Mouse (Mus musculus): ENCODE data around the gene Ephb4.

The Ephb4 gene

DNA sequence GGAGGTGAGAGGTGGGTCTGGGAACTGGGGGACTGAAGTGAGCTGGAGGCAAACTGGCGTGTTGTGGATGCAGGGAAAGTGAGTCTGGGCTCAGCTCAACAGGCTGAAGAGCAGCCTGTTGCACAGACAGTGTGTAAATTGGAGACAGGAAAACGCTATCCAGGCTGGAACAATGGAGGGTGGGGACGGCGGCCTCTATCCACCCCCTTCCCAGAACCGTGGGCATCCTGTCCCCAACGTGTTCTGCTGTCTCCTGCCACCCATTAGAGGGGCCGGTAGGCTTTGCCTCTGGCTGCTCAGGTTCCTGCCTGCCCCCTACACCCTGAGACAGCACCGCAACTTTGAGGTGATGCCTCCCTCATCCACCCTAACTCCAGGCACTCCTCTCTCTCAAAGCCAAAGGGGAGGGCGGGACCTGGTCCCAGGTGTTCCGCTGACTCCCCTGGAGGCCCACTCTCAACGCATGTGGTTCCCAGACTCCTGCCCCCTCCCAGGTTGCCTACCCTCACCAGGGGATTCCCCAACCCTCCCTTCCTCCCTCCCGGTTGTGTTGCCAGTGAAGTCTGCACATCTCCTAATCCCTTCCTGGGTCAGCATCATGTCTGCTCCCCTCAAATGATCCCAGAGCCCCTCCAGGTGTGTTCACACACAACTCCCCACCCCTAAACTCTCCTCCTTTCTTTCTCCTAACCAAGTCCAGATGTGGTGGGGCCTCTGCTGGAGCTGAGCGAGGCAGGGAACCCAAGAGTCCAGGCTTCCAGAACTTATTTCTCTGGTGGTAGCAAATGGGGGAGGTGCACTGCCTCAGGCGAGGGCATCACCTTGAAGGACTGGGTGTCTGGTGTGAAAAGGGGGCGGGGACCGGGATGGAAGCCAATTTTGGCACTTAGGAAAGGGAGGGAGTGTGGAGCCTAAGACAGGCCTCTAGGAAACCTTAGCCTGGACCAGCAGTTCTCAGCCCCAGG lies 2.4 kb downstream of the Ephb4 start:
- in situ Hi-C loops (cut with MboI, MseI): loop anchor here (5.0 kb wide), 1 partner anchor 35 kb away; no protein-coding TSS in a partner anchor

DNA sequence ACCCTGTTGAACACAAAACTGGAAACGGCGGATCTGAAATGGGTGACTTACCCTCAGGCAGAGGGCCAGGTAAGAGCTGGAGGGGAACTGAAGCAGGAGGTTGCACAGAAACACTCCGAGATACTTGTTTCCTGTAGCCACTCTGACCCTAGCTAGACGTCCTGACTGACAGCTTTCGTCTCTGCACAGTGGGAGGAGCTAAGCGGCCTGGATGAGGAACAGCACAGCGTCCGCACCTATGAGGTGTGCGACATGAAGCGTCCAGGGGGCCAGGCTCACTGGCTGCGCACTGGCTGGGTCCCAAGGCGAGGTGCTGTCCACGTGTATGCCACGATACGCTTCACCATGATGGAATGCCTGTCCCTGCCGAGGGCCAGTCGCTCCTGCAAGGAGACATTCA lies 4.2 kb downstream of the Ephb4 start:
- in situ Hi-C loops (cut with MboI, MseI): loop anchor here (5.0 kb wide), 1 partner anchor 33 kb away; no protein-coding TSS in a partner anchor

GRCm38 (mm10) chr5:137358382-137358781 lies 8.5 kb downstream of the Ephb4 start:
- in situ Hi-C loops (cut with MboI, MseI): no loop called here

GRCm38 (mm10) chr5:137369665-137370064 lies 19.8 kb downstream of the Ephb4 start:
- in situ Hi-C loops (cut with MboI, MseI): no loop called here

DNA sequence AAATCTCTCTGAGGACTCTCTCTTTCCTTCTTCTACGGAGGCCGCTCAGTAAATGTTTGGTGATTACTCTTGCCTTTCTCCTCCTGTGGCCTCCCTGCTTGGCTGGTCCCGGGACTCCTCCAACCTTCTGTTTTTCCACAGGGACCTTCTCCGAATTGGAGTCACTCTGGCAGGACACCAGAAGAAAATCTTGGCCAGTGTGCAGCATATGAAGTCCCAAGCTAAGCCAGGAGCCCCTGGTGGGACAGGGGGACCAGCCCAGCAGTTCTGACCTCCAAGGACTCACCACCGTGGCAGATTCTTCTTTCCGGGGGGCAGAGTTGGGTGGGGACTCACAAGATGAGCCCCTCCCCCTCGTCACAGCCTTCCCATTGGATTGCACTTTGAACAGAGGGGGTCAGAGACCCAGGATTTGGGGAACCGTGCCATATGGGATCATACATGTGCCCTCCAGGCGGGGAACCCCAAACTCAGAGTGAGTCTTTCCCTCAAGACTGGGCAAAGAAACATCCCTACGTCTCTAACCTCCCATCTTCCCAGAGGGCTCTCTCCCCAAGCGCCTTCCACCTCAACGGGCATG lies 23.6 kb downstream of the Ephb4 start:
- in situ Hi-C loops (cut with MboI, MseI): no loop called here

GRCm38 (mm10) chr5:137374521-137375080 lies 24.7 kb downstream of the Ephb4 start:
- in situ Hi-C loops (cut with MboI, MseI): no loop called here

DNA sequence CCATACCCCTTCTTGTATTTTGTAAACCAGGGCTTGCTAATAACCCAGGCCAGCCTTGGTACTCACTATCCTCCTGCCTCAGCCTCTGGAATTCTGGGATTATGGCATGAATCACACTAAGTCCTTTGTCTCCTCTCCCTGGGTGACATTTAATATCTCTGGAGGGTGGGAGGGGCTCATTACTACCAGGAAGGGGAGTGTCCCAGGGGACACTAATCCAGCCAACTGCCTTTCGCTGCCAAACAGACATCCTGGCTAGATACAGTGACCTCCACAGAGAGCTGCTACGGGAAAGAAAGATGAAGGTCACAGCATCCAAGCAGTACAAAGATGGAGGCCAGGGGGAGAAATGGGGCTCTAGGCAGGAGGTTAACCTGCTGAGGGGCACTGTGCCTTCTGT lies 25.7 kb downstream of the Ephb4 start:
- in situ Hi-C loops (cut with MboI, MseI): no loop called here

GRCm38 (mm10) chr5:137376198-137376597 lies 26.3 kb downstream of the Ephb4 start:
- in situ Hi-C loops (cut with MboI, MseI): no loop called here

DNA sequence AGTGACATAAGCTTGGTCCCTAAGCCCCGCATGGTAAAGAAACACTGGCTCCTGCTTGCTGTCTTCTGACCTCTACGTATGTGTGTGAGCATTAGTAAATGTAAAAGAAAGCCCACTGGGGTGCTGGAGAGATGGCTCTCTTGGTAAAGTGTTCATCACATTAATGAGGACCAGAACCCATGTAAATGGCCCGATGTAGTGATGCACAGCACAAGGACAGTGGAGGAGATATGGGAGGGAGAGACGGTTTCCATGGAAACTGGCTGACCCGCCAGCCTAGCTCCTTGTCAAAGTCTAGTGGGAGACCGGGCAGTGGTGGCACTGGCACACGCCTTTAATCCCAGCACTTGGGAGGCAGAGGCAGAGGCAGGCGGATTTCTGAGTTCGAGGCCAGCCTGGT lies 26.8 kb downstream of the Ephb4 start:
- in situ Hi-C loops (cut with MboI, MseI): no loop called here

- in situ Hi-C loops (cut with MboI, MseI): no loop called here
Observed at GRCm38 (mm10) chr5:137377176-137377575, 27.3 kb downstream of the Ephb4 start.

DNA sequence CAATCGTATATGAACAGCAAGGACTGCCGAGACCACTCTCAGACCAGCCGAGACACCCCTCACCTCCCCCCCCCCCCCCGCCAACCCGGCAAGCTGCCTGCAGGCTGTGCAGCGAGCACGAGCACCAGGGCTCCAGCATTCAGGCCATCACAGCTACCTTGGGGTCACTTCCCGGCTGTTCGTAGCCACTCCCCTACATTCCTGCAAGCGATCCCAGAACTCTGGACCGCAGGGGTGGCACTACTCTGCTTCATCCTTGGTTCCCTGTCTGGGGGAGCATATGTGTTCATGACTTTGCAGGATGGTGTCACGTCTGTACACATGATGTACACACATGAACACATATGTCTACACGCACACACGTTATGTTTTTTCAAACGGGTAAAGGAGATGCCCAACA lies 27.7 kb downstream of the Ephb4 start:
- in situ Hi-C loops (cut with MboI, MseI): no loop called here

DNA sequence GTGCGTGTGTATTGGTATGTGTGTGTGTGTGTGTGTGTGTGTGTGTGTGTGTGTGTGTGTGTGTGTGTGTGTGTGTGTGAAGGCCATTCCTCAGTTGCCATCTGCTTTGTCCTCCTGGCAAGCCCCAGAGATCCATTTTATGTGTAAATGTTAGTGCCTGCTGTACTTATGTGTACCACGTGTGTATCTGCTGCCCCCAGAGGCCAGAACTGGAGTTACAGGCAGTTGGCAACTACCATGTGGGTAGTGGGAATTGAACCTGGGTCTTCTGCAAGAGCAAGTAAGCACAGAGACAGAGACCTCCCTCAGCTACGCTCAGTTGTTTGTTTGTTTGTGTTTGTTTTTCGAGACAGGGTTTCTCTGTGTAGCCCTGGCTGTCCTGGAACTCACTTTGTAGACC lies 31.2 kb downstream of the Ephb4 start:
- in situ Hi-C loops (cut with MboI, MseI): no loop called here

GRCm38 (mm10) chr5:137383441-137383840 lies 33.5 kb downstream of the Ephb4 start:
- in situ Hi-C loops (cut with MboI, MseI): no loop called here

GRCm38 (mm10) chr5:137386712-137387111 lies 36.8 kb downstream of the Ephb4 start:
- in situ Hi-C loops (cut with MboI, MseI): loop anchor here (5.0 kb wide), 1 partner anchor 34 kb away; the partner anchor contains the start of gene Ephb4

- in situ Hi-C loops (cut with MboI, MseI): no loop called here
Observed at GRCm38 (mm10) chr5:137391641-137392040, 41.7 kb downstream of the Ephb4 start.

GRCm38 (mm10) chr5:137394456-137394855 lies 44.5 kb downstream of the Ephb4 start:
- in situ Hi-C loops (cut with MboI, MseI): no loop called here

DNA sequence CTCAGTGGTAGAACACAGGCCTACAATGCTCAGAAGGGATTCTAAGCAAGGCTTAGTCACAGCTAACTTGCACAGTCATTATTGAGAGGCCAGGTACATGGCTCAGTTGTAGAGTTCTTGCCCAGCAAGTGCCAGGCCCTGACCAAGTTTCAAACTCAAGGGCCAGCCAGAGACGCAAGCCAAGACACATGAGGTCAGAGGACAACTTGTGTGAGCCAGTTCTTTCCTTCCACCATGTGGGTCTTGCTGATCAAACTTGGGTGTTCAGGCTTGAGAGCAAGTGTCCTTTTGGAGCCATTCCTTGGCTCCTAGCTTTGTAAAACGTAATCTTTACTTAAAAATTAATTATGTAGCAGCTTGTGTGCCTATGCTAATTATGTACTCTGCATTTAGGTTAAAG lies 54.2 kb downstream of the Ephb4 start:
- in situ Hi-C loops (cut with MboI, MseI): no loop called here

DNA sequence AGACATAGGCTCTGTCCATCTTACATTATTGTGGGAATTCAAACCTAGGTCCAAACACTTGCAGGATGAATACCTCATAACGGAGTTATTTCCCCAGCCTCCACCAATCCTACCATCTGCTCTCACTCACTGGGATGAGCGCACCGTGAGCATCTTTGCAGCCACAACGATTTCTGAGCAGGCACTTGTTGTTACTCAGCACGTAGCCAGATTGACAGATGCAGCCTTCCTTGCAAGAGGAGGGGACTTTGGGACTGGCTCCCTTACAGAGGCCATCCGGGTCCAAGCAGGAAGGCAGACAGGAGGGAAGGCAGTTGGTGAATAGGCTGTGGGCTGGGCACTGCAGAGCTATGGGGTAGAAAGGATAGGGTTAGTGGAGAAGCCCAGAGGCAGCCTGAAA lies 59.5 kb downstream of the Ephb4 start:
- in situ Hi-C loops (cut with MboI, MseI): no loop called here

DNA sequence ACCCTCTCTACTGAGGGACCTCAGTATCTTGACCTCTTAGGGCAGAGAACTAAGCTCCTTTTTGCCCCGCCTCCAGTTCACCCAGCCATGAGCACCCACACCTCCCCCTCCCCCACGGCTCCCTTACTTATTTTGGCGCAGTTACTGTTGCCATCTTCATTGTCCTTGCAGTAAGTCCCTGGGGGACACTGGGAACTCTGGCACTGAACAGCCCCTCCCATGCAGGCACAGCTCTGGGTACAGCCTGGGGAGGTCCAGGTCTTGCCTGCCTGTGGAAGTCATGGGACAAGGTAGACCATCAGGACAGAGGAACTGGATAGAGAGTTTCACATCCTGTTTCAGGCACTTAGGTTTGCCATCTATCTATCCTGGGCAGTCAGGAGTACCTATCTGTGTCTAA lies 60.2 kb downstream of the Ephb4 start:
- in situ Hi-C loops (cut with MboI, MseI): no loop called here

GRCm38 (mm10) chr5:137410549-137410948 lies 60.6 kb downstream of the Ephb4 start:
- in situ Hi-C loops (cut with MboI, MseI): no loop called here

- in situ Hi-C loops (cut with MboI, MseI): no loop called here
Observed at GRCm38 (mm10) chr5:137411235-137411634, 61.3 kb downstream of the Ephb4 start.

DNA sequence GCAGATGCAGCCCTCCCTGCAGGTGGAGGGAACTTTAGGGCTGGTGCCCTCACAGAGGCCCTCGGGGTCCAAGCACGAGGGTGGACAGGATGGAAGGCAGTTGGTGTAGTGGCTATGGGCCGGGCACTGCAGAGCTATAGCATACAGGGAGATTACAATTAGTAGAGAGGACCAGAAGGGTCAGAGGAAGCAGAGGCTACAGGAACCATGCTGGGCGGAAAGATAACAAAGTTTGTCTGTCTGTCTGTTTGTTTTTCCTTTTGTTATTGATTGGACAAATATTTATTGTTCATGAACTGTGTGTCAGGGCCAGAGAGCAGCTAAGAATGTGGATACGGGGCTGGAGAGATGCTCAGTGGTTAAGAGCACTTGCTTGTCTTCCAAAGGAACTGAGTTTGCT lies 64.3 kb downstream of the Ephb4 start:
- in situ Hi-C loops (cut with MboI, MseI): no loop called here

GRCm38 (mm10) chr5:137419105-137419504 lies 69.2 kb downstream of the Ephb4 start:
- in situ Hi-C loops (cut with MboI, MseI): no loop called here

All from T-helper 2 cell (primary cell).